Mouse (Mus musculus) kidney, adult 2 months (tissue): Measurements from ENCODE around the gene Nav1. TPM values are rescaled to one million over a fixed set of nuclear protein-coding genes. Genes with fewer than 3 reads are reported as not detected.

Experiments used
- DNase-seq: peaks from one replicate; pipeline ENCODE4 v3.0.0; 2021
- H3K27ac ChIP-seq: fragments of 200-500 bp; 2 replicates; pipeline ENCODE4 v1.5.1; 2012; ENCODE audit warnings: low read depth, low read length, control low read depth, inconsistent platforms; ENCODE audit not compliant: insufficient read depth
- H3K27me3 ChIP-seq: fragments of 200-500 bp; replicated peaks from 2 replicates; pipeline ENCODE4 v1.6.1; 2012; ENCODE audit warnings: mild to moderate bottlenecking, moderate library complexity, low read length, inconsistent platforms; ENCODE audit not compliant: control insufficient read depth, insufficient read depth
- H3K36me3 ChIP-seq: fragments of 200-500 bp; 2 replicates; pipeline ENCODE4 v1.6.1; 2012; ENCODE audit warnings: mild to moderate bottlenecking, moderate library complexity, low read length, inconsistent platforms; ENCODE audit not compliant: control insufficient read depth, insufficient read depth
- H3K4me1 ChIP-seq: fragments of 200-500 bp; 2 replicates; pipeline ENCODE4 v1.6.1; 2011; ENCODE audit warnings: low read length; ENCODE audit not compliant: control insufficient read depth, insufficient read depth
- H3K4me3 ChIP-seq: fragments of 200-500 bp; 2 replicates; pipeline ENCODE4 v1.5.1; 2011; ENCODE audit warnings: mild to moderate bottlenecking, low read depth, low read length, control low read depth; ENCODE audit not compliant: insufficient read depth
- CTCF ChIP-seq: fragments of 200-500 bp; conservative IDR thresholded peaks from 2 replicates; pipeline ENCODE4 v1.5.1; 2011; ENCODE audit warnings: low read depth, mild to moderate bottlenecking, control low read depth, low read length, moderate library complexity, mixed read lengths; ENCODE audit not compliant: insufficient read depth, insufficient read length
- POLR2A ChIP-seq: fragments of 200-500 bp; IDR thresholded peaks from one replicate; pipeline ENCODE4 v1.6.1; 2011; ENCODE audit warnings: low read depth, low read length, control low read depth
- WGBS: fragments of 180-500 bp; shearing (Covaris S2); methylation state at CpG from one replicate; pipeline ENCODE4 v1.1.7; 2018; 5-methylcytosine and 5-hydroxymethylcytosine counted together
- polyA plus RNA-seq: library from polyadenylated mRNA; depleted of rRNA; stranded (reverse); fragments of >200 nt; gene quantifications from 2 replicates; pipeline ENCODE4 v1.2.3, GENCODE M21; 2012

Nav1 gene
- polyA plus RNA-seq, 1 experiment = 7.1 TPM

DNA sequence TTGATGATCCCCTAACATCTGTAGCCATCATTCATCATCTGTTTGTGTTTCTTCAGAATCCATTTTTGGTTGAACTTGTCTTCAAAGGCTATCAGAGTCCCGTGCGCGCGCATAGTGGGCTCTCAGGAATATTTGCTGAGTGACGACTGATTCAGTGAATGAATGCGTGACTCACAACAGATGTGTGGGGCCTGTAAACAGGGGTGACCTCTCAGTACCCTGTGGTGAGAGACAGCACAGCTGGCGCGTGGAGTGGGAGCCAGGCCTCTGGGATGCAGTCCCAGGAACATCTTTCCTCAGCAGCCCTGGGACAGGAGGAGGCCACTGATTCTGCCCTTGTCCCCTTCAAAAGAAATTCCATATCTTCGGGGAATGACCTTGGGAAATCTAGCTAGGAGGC lies 16.3 kb downstream of the Nav1 start:
- Histone ChIP-seq H3K4me3 (no peak overlapping the region), H3K27ac (no peak overlapping the region), H3K4me1 (0 out of 2 replicates have a peak, but pooled peaks cover under 1% of the 10 kb centered on the region), H3K36me3 (no peaks in the 10 kb centered on the region), H3K27me3 (no peaks in the 10 kb centered on the region)
- DNase-seq = peak; percentile 15
- TF ChIP-seq POLR2A (no peak), CTCF (no peak)
- WGBS = 82% methylated on average over 9 of the region's 9 CpGs

DNA sequence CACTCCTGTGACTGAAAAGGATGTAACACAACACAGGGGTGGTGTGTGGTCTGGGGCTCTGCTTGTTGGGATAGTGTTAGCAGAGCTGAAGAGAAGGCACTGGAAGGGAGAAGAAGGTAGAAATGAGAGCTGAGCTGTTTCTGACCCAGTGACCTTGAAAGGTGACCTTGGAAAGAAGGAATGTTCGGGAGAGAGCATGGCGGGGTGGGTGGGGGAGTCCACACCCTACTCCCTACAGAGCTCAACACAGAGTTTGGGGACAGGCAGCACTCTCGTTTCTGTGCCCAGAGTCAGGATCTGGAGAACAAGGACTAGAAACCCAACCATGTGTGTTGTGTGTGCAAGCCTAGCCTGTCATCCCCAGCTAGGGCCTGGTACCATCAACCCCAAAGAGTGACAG lies 18.1 kb downstream of the Nav1 start:
- Histone ChIP-seq H3K27ac (no peak overlapping the region), H3K36me3 (no peaks in the 10 kb centered on the region), H3K4me1 (0 out of 2 replicates have a peak, but pooled peaks cover 2% of the 10 kb centered on the region), H3K4me3 (no peak overlapping the region), H3K27me3 (no peaks in the 10 kb centered on the region)
- WGBS = 63% methylated on average over 3 of the region's 3 CpGs
- no peak for TF ChIP-seq POLR2A
- no peak for TF ChIP-seq CTCF
- DNase-seq = no peak

DNA sequence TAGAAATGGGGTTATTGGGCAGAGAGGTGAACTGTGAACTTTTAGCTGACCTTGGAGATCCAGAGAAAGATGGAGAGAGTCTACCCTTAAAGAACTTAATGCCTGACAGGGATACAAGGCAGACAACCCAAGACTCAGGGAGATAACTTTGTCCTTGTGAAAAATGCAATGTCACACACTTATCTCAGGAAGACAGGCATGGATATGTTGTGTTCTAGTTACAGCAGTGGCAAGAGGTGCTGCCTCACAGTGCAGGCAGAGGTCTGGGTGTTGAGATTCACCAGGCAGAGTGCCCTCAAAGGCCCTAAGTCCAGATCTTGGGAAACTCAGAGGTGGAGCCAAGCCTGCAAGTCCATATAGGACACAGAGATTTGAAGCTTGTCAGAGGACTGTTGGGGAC lies 20.2 kb downstream of the Nav1 start:
- Histone ChIP-seq H3K27me3 (no peaks in the 10 kb centered on the region), H3K27ac (no peak overlapping the region), H3K4me3 (no peak overlapping the region), H3K4me1 (0 out of 2 replicates have a peak, but pooled peaks cover 2% of the 10 kb centered on the region), H3K36me3 (no peaks in the 10 kb centered on the region)
- TF ChIP-seq CTCF = no peak
- no peak for TF ChIP-seq POLR2A
- no peak for DNase-seq

DNA sequence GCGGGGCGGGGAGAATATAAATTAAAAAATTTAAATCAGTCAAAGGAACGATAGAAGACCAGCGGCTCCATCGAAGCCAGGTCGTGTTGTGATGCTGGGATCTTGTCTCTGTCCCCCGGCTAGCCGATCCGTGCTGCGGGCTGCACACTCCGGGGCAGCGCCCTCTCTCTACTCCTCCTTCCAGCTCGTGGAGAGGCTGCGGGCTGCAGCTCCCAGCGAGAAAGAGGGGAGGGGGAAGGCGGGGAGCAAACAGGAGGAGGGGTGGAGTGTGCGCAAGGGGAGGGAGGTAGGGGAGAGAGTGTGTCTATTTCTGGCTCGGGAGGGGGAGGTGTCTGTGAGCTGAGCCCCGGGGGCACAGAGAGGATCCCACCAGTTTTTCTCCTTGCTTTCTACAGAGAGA lies 21.5 kb downstream of the Nav1 start:
- WGBS = 2% methylated on average over 18 of the region's 19 CpGs
- Histone ChIP-seq H3K4me1 (0 out of 2 replicates have a peak, but pooled peaks cover 2% of the 10 kb centered on the region), H3K27me3 (no peaks in the 10 kb centered on the region), H3K36me3 (no peaks in the 10 kb centered on the region), H3K4me3 (peak overlapping the region; percentile 40; the same call in 1 of the 2 replicates), H3K27ac (no peak overlapping the region)
- DNase-seq = peak; percentile 21
- TF ChIP-seq CTCF = no peak
- no peak for TF ChIP-seq POLR2A

DNA sequence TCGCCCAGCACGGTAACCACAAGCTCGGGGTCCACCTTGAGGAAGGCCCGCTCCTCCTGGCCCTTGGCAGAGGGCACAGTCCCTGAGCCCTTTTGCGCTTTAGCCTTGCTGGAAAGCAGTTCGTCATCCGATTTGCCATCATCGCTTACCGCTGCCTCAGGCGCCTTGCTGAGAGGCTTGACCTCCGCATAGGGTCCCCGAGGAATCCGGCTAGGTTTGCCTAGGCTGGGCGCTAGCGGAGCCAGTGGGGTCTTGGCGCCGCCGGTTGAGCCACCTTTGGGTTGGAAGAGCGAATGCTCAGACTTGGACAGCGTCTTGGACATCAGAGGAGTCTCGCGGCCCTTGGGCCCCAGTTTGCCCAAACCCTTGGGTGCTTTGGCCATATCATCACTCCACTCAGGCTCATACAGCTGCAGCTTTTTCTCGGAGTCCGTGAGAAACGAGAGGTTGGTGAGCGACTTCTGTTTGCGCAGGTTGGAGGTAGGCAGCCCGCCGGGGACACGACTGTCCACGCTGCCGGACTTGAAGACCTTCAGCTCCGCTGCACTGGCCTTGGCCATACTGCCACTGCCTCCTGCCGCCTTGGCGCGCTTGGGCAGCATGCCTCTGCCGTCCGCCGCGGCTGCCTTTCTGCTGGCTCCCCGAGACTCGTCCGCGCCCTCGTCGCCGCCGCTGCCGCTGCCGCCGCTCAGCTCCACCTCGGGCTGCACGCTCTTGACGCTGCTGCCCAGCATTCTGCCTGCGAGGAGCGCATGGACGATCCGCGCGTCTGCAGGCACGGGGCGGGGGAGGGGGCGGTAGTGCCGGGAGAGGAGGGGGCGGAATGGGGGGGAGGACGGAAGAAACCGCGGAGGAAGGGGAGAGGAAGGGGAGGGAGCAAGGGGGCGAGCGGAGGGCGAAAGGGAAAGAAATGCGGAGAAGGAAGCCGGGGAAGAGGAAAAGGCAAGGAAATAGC lies 22.2 kb downstream of the Nav1 start:
- Histone ChIP-seq H3K4me1 (0 out of 2 replicates have a peak, but pooled peaks cover 2% of the 10 kb centered on the region), H3K27ac (no peak overlapping the region), H3K4me3 (peak overlapping the region; percentile 40), H3K36me3 (no peaks in the 10 kb centered on the region), H3K27me3 (no peaks in the 10 kb centered on the region)
- 13% methylated on average over 68 of the region's 73 CpGs for WGBS
- DNase-seq = peak; percentile 9
- TF ChIP-seq CTCF = no peak
- no peak for TF ChIP-seq POLR2A

DNA sequence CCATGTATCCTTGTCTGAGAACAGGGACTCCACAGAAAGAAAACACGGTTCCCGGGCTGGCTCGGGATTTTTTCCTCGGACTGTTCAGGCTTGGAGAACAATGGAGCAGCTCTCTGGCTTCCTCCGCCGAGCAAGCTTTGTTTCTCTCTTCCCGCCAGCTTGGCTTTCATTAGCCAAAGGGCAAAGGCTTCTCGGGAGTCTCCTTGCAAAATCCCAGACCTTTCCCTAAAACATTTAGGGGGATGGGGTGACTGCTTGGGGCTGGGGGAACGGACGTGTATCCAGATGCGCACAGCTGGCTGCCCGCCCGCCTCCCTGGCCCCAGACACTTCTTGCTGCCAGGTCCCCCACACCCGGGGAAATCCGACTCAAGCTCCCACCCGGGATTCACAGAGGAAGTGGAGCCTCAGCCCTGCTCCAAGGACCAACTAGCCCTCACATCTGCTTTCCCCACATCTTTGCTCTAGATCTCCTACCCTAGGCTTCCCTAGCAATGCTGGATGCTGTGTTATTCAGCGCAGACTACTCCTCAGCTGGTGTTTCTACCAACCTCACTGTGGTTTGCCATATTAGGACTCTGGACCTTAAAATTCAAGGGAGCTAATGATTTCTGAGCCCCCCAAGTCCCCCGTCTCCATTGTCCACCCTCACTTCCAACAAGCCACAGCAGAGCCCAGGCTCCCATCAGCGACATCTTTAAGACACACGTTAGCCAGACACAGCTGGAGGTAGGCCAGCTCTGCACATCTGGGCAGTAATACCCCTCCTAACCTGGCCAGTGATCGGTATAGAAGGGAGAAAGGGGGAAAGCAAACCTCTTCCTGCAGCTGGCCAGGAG lies 23.2 kb downstream of the Nav1 start:
- WGBS = 22% methylated on average over 21 of the region's 21 CpGs
- TF ChIP-seq POLR2A (no peak), CTCF (no peak)
- Histone ChIP-seq H3K27ac (no peak overlapping the region), H3K4me3 (no peak overlapping the region), H3K36me3 (no peaks in the 10 kb centered on the region), H3K4me1 (0 out of 2 replicates have a peak, but pooled peaks cover 2% of the 10 kb centered on the region), H3K27me3 (no peaks in the 10 kb centered on the region)
- DNase-seq = peak; percentile 27
